Mouse (Mus musculus) hindbrain, embryonic 15.5 days (tissue): Measurements from ENCODE around the gene Ppp3ca. TPM values are rescaled to one million over a fixed set of nuclear protein-coding genes. Genes with fewer than 3 reads are reported as not detected.

ENCODE experiments used
- ATAC-seq: fragments of 200-750 bp; cut with Nextera tagmentation; 2 replicates; pipeline ENCODE4 v1.8.0; 2017; ENCODE audit warnings: low read depth, moderate number of reproducible peaks, moderate TSS enrichment; ENCODE audit not compliant: low FRiP score
- H3K27ac ChIP-seq: fragments of 300-500 bp; sonication (generic); replicated peaks from 2 replicates; pipeline ENCODE4 v1.5.1; 2015; ENCODE audit warnings: mild to moderate bottlenecking, inconsistent platforms
- H3K27me3 ChIP-seq: fragments of 300-500 bp; sonication (generic); 2 replicates; pipeline ENCODE4 v1.6.1; 2015; ENCODE audit warnings: control low read depth, inconsistent platforms
- H3K36me3 ChIP-seq: fragments of 300-500 bp; sonication (generic); 2 replicates; pipeline ENCODE4 v1.6.1; 2015; ENCODE audit warnings: control low read depth, inconsistent platforms
- H3K4me1 ChIP-seq: fragments of 300-500 bp; sonication (generic); replicated peaks from 2 replicates; pipeline ENCODE4 v1.6.1; 2015; ENCODE audit warnings: control low read depth, inconsistent platforms
- H3K4me2 ChIP-seq: fragments of 300-500 bp; sonication (generic); 2 replicates; pipeline ENCODE4 v1.6.1; 2015; ENCODE audit warnings: moderate library complexity, mild to moderate bottlenecking, inconsistent platforms
- H3K4me3 ChIP-seq: fragments of 300-500 bp; sonication (generic); 2 replicates; pipeline ENCODE4 v1.5.1; 2015; ENCODE audit warnings: mild to moderate bottlenecking, inconsistent platforms
- H3K9ac ChIP-seq: fragments of 300-500 bp; sonication (generic); 2 replicates; pipeline ENCODE4 v1.6.1; 2015; ENCODE audit warnings: inconsistent platforms
- H3K9me3 ChIP-seq: fragments of 300-500 bp; sonication (generic); 2 replicates; pipeline ENCODE4 v1.6.1; 2016; ENCODE audit warnings: control low read depth, inconsistent platforms
- WGBS: fragments of 180-500 bp; shearing (Covaris S2); methylation state at CpG from one replicate; pipeline ENCODE4 v1.1.7; 2015; 5-methylcytosine and 5-hydroxymethylcytosine counted together
- microRNA-seq: library from miRNA; unstranded; fragments of <30 nt; microRNA quantifications from one replicate; pipeline ENCODE4, GENCODE M21; 2016
- polyA plus RNA-seq: library from polyadenylated mRNA; unstranded; fragments of >200 nt; fragmentation: Nextera tagmentation; extraction: Ambion mirVana; gene quantifications from 2 replicates; pipeline ENCODE4 v1.2.1, GENCODE M21; 2015

Gene Ppp3ca
- polyA plus RNA-seq, 1 experiment from 2014 or later = 180 TPM

- Histone ChIP-seq H3K27me3 (no peaks in the 10 kb centered on the region), H3K27ac (no peak overlapping the region), H3K9me3 (no peaks in the 10 kb centered on the region), H3K4me2 (no peak overlapping the region), H3K9ac (no peak overlapping the region), H3K4me1 (no peaks in the 10 kb centered on the region), H3K36me3 (no peaks in the 10 kb centered on the region), H3K4me3 (no peak overlapping the region)
- 73% methylated on average over 1 of the region's 1 CpGs for WGBS
- ATAC-seq = no peak
These were observed 307.9 kb downstream of the Ppp3ca start for GRCm38 (mm10) chr3:136977859-136978258.

GRCm38 (mm10) chr3:136980915-136981588 is 311.1 kb downstream of the Ppp3ca start:
- no peak for ATAC-seq
- H3K36me3 ChIP-seq = no peaks in the 10 kb centered on the region
- H3K4me2 ChIP-seq = no peak overlapping the region
- no peak overlapping the region for H3K4me3 ChIP-seq
- no peak overlapping the region for H3K27ac ChIP-seq
- no peaks in the 10 kb centered on the region for H3K4me1 ChIP-seq
- 81% methylated on average over 5 of the region's 5 CpGs for WGBS
- no peaks in the 10 kb centered on the region for H3K27me3 ChIP-seq
- H3K9ac ChIP-seq = no peak overlapping the region
- H3K9me3 ChIP-seq = no peaks in the 10 kb centered on the region

GRCm38 (mm10) chr3:136981589-136981924 is 311.6 kb downstream of the Ppp3ca start:
- Histone ChIP-seq H3K36me3 (no peaks in the 10 kb centered on the region), H3K27me3 (no peaks in the 10 kb centered on the region), H3K9me3 (no peaks in the 10 kb centered on the region), H3K27ac (no peak overlapping the region), H3K4me1 (no peaks in the 10 kb centered on the region), H3K4me3 (no peak overlapping the region), H3K9ac (no peak overlapping the region), H3K4me2 (no peak overlapping the region)
- ATAC-seq = no peak
- 89% methylated on average over 4 of the region's 4 CpGs for WGBS

GRCm38 (mm10) chr3:136982021-136982420 is 312.1 kb downstream of the Ppp3ca start:
- no peaks in the 10 kb centered on the region for H3K9me3 ChIP-seq
- H3K4me2 ChIP-seq = no peak overlapping the region
- ATAC-seq = no peak
- H3K36me3 ChIP-seq = no peaks in the 10 kb centered on the region
- no peaks in the 10 kb centered on the region for H3K27me3 ChIP-seq
- H3K4me3 ChIP-seq = no peak overlapping the region
- H3K9ac ChIP-seq = no peak overlapping the region
- H3K4me1 ChIP-seq = no peaks in the 10 kb centered on the region
- WGBS = 87% methylated on average over 11 of the region's 11 CpGs
- no peak overlapping the region for H3K27ac ChIP-seq

DNA sequence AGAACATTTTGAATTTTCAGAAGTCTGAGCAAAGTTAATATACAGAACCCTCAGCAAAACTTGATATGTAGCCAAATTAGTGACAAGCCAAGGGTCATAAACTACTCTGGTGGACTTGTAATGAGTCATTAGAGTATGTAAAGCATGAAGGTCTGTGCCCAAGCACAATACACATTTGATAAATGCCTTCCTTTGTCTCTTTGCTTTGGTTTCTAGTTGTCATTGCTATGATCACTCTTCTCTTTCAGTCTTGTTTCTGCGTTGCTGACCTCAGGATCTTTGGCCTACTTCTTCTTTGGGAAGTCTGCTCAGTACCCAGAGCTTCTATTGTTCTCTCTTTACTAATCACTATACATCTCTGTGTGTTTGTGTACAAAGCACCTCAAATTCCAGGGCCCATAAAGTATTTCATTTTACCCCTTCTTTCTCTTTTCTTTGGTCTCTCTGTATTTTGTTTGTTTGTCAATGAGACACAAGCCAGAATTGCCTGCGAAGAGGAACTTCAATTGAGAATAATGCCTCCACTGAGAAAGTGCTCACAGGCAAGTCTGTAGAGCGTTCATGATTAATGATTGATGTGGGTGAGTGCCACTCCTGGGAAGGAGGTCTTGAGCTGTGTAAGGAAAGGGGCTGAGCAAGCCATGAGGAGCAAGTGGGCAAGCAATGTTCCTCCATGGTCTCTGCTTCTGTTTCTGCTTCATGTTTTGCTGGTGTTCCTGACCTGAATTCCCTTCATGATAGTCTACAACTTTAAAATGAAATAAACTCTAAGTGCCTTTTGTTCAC is 316.4 kb downstream of the Ppp3ca start:
- Histone ChIP-seq H3K4me3 (no peak overlapping the region), H3K9me3 (no peaks in the 10 kb centered on the region), H3K27ac (no peak overlapping the region), H3K36me3 (no peaks in the 10 kb centered on the region), H3K9ac (no peak overlapping the region), H3K4me1 (no peaks in the 10 kb centered on the region), H3K27me3 (no peaks in the 10 kb centered on the region), H3K4me2 (no peak overlapping the region)
- 35% methylated on average over 3 of the region's 3 CpGs for WGBS
- ATAC-seq = no peak

Small RNAs within 50 kb of the gene (microRNA-seq; reads per million reads assigned to microRNA genes)
- gene Gm44327 = not detected
